Mouse (Mus musculus): ENCODE data around the gene Hlcs. TPM values are rescaled to one million over a fixed set of nuclear protein-coding genes. Genes with fewer than 3 reads are reported as not detected.

The Hlcs gene
- total RNA-seq, 1 experiment from 2014 or later = 26.4 TPM

- no peak for ATAC-seq (ENCODE audit: extremely low read depth, insufficient number of reproducible peaks, low FRiP score, poor library complexity, severe bottlenecking)
Measured at GRCm38 (mm10) chr16:94229890-94230289, 83.5 kb downstream of the Hlcs start.

- no peak for ATAC-seq (ENCODE audit: extremely low read depth, insufficient number of reproducible peaks, low FRiP score, poor library complexity, severe bottlenecking)
Measured at GRCm38 (mm10) chr16:94228858-94229555, 84.4 kb downstream of the Hlcs start.

GRCm38 (mm10) chr16:94227328-94228018 lies 85.9 kb downstream of the Hlcs start:
- no peak for ATAC-seq (ENCODE audit: extremely low read depth, insufficient number of reproducible peaks, low FRiP score, poor library complexity, severe bottlenecking)

- peak; percentile 58 for ATAC-seq (ENCODE audit: extremely low read depth, insufficient number of reproducible peaks, low FRiP score, poor library complexity, severe bottlenecking)
Measured at GRCm38 (mm10) chr16:94223363-94223720, 90.0 kb downstream of the Hlcs start.

- ATAC-seq (ENCODE audit: extremely low read depth, insufficient number of reproducible peaks, low FRiP score, poor library complexity, severe bottlenecking) = peak; percentile 64
Measured at GRCm38 (mm10) chr16:94222646-94223362, 90.6 kb downstream of the Hlcs start.

GRCm38 (mm10) chr16:94210689-94211357 lies 102.5 kb downstream of the Hlcs start:
- ATAC-seq (ENCODE audit: extremely low read depth, insufficient number of reproducible peaks, low FRiP score, poor library complexity, severe bottlenecking) = no peak

- ATAC-seq (ENCODE audit: extremely low read depth, insufficient number of reproducible peaks, low FRiP score, poor library complexity, severe bottlenecking) = no peak
Measured at GRCm38 (mm10) chr16:94209626-94210025, 103.7 kb downstream of the Hlcs start.

GRCm38 (mm10) chr16:94208826-94209225 lies 104.5 kb downstream of the Hlcs start:
- ATAC-seq (ENCODE audit: extremely low read depth, insufficient number of reproducible peaks, low FRiP score, poor library complexity, severe bottlenecking) = no peak

- ATAC-seq (ENCODE audit: extremely low read depth, insufficient number of reproducible peaks, low FRiP score, poor library complexity, severe bottlenecking) = no peak
Measured at GRCm38 (mm10) chr16:94208152-94208551, 105.2 kb downstream of the Hlcs start.

GRCm38 (mm10) chr16:94205528-94206484 lies 107.6 kb downstream of the Hlcs start:
- peak; percentile 49 for ATAC-seq (ENCODE audit: extremely low read depth, insufficient number of reproducible peaks, low FRiP score, poor library complexity, severe bottlenecking)

- no peak for ATAC-seq (ENCODE audit: extremely low read depth, insufficient number of reproducible peaks, low FRiP score, poor library complexity, severe bottlenecking)
Measured at GRCm38 (mm10) chr16:94201387-94201786, 112.0 kb downstream of the Hlcs start.

- ATAC-seq (ENCODE audit: extremely low read depth, insufficient number of reproducible peaks, low FRiP score, poor library complexity, severe bottlenecking) = no peak
Measured at GRCm38 (mm10) chr16:94195913-94196312, 117.5 kb downstream of the Hlcs start.

GRCm38 (mm10) chr16:94191379-94192315 lies 121.7 kb downstream of the Hlcs start:
- ATAC-seq (ENCODE audit: extremely low read depth, insufficient number of reproducible peaks, low FRiP score, poor library complexity, severe bottlenecking) = no peak

GRCm38 (mm10) chr16:94190256-94190655 lies 123.1 kb downstream of the Hlcs start:
- no peak for ATAC-seq (ENCODE audit: extremely low read depth, insufficient number of reproducible peaks, low FRiP score, poor library complexity, severe bottlenecking)

- ATAC-seq (ENCODE audit: extremely low read depth, insufficient number of reproducible peaks, low FRiP score, poor library complexity, severe bottlenecking) = no peak
Measured at GRCm38 (mm10) chr16:94186526-94186925, 126.8 kb downstream of the Hlcs start.

- ATAC-seq (ENCODE audit: extremely low read depth, insufficient number of reproducible peaks, low FRiP score, poor library complexity, severe bottlenecking) = peak; percentile 67
Measured at GRCm38 (mm10) chr16:94185430-94185829, 127.9 kb downstream of the Hlcs start.

GRCm38 (mm10) chr16:94180122-94180870 lies 133.1 kb downstream of the Hlcs start:
- no peak for ATAC-seq (ENCODE audit: extremely low read depth, insufficient number of reproducible peaks, low FRiP score, poor library complexity, severe bottlenecking)
